Mouse (Mus musculus) right cerebral cortex, postnatal 14 days (tissue): ENCODE results near the gene Gimd1.

Experiments
- DNase-seq: peaks from one replicate; pipeline ENCODE4 v3.0.0; 2022

Gimd1 gene

GRCm38 (mm10) chr3:132629601-132630239, at the start of gene Gimd1:
TSS of gene Gimd1 (plus strand) at chr3:132629820.
- DNase-seq = no peak

DNA sequence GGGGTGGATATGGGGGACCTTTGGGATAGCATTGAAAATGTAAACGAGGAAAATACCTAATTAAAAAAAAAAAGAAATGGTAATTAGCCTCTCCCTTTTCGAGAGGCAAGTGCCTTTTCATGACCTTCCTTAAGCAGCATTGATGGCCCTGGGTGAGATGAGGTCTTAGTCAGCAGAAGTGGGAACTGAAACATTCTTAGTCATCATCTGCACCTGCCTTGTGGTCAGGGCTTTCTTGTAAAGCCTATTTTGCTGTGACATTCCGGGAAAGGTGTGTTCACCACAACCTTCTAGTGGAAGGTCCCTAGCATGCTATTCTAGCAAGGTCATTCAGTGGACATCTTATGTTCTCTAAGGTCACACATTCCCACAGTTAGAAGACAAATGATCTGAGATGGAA, 48.4 kb upstream of the Gimd1 start:
- DNase-seq = no peak

DNA sequence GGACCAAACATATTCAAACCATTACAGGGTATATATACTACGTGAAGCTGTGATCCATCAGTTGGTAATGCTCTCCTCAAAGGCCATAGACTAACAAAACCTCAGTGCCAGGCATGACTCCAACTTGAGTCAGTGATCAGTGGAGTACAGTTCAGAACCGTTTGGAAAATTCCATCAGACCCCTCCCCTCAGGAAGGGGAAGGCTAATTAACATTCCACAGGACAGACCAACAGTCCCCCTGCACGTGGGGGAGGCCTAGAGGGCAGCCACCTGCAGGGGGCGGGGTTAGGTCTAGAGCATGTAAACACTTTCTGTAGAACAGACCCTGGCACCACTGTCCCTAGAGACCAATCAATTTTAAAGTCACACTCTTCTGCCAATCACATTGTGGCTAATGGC, 47.3 kb upstream of the Gimd1 start:
- no peak for DNase-seq

DNA sequence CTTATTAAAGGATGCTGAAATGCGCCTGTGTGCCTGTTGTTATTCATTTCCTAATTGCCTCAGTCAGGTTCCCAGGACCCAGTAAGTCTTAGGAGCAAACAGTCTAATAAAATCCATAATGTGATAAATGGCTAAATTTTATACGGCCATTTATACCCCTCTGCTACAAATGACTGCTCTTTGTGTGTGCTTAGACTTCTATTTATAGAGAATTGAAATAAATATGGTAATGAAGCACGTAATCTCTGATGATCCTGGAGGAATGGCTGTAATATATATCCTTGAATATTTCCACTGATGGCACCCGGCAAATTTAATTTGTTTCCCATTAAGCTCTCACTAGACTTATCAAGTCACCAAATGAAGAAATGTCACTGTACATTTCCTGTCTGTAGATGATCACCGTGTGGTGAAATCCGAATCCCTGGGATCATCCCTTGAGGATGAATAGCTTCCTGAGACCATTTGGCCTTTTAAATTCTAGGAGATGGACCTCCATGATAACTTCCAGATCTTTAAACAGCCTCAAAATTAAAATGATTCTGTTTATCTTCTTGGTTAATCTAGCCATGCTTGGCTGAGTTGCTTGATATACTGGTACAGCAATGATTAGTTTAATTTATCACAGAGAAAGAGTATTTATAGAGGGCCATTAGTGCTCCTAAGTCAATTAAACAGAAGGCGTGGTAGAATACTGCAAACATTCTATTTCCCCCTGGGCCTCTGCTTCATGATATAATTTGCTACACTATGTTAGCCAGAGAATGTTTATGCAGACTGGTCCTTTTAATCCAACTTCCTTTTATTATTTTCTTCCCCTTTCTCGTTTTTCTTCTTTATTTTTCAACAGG, 44.3 kb upstream of the Gimd1 start:
- no peak for DNase-seq

GRCm38 (mm10) chr3:132588146-132588545, 41.5 kb upstream of the Gimd1 start:
- DNase-seq = no peak

DNA sequence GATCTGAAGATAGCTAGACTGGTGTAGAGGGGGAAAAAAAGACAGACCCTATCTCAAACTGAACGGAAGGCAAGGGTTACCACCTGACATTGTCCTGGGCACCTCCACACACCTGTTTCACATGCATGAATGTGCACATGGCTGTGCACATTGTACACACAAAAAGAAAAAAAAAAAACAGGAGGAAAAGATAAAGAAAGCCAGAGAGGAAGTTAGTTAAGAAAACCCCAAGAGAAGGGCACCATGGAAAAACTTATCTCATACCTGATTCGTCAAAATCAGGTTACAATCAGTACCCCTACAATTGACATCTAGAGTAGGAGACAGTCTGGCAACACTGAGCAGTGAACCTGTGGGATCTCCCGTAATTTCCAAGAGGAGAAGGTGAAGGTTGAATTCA, 39.6 kb upstream of the Gimd1 start:
- DNase-seq = no peak

DNA sequence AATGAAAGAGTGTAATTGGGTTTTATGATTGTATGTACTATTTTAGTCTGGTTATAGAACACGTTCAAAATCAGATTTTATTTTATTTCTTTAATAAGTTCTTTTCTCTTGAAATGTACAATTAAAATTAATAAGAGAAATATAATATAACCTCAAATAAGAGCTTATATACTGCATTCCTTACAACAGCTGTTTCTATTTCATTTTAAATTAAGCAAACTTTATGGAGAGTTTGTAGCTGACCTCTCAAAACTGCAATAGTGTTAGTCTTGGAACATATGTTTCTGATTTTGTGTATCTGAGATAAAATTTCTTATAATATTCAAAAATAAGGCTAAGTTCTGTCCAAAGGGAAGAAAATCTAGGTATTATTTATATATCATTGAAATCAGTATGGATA, 39.0 kb upstream of the Gimd1 start:
- DNase-seq = no peak

DNA sequence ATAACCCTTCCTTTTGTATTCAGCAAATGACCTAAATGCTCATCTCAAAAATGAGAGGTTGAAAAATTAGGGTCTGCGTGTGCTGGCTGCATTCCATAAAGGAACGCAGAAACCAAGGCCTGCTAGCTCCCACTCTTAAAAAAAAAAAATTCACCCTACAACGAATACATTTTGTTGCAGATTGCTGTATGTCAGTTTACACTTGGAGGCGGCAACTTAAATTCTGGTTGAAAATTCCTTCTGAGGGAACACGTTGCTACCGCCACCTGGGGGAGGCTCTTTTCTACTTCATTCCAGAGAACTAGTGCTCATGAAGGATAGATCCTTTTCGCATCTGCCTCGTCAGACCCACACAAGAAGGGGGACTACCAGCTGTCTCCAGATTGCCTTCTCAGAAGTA, 879 bp upstream of the Gimd1 start:
- peak; percentile 34 for DNase-seq

GRCm38 (mm10) chr3:132633261-132633660, 3.6 kb downstream of the Gimd1 start:
- DNase-seq = no peak

GRCm38 (mm10) chr3:132637080-132637479, 7.5 kb downstream of the Gimd1 start:
- no peak for DNase-seq

DNA sequence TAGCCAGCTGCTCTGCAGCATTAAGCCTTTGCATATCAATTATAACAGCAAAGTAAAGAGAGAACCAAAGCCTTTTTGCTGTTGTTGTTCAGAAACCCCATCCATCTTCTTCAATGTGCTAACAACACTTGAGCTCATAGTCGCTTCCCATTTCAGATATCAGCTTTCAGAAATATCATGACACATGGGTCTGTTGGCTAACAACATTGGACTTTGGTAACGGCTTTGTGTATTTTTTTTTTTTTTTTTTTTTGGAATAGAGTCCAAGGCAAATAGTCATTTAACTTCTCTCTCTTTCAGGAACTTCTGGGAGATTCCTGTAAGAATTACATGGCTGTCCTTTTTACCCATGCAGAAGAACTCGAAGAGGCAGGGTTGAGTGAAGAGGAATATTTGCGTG, 14.5 kb downstream of the Gimd1 start:
- no peak for DNase-seq

- DNase-seq = no peak
Measured at GRCm38 (mm10) chr3:132646814-132647213, 17.2 kb downstream of the Gimd1 start.

- DNase-seq = no peak
Measured at GRCm38 (mm10) chr3:132649368-132649767, 19.7 kb downstream of the Gimd1 start.

- no peak for DNase-seq
Measured at GRCm38 (mm10) chr3:132650191-132650590, 20.6 kb downstream of the Gimd1 start.

DNA sequence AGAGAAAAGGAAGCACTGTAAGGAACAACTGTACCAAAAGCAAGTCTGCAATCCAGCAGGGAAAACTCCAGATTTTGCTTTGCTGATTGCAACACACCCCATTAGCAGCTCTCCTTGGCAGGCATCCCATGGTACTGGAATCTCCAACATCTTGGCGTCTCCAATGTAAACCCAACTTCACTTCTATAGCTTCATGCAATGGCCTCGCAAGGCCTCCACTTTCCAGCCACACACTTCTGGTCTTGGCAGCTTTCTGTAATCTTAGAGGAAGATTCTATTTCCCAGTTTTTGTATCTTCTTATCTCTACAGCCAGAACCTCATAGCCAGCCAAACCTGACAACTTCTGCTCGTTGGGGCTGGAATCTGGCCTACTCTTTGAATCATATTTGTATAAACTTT, 22.2 kb downstream of the Gimd1 start:
- DNase-seq = peak; percentile 9

DNA sequence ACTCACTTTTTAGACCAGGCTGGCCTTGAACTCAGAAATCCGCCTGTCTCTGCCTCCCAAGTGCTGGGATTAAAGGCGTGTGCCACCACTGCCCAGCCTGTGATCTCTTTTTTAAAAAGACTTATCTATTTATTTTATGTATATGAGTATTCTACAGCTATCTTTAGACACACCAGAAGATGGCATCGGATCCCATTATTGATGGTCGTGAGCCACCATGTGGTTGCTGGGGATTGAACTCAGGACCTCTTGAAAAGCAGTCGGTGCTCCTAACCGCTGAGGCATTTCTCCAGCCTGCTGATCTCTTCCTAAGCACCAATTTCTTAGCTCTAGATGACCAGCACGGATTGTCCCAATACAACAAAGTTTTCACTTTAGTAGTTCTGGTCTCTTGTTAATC, 24.3 kb downstream of the Gimd1 start:
- no peak for DNase-seq

DNA sequence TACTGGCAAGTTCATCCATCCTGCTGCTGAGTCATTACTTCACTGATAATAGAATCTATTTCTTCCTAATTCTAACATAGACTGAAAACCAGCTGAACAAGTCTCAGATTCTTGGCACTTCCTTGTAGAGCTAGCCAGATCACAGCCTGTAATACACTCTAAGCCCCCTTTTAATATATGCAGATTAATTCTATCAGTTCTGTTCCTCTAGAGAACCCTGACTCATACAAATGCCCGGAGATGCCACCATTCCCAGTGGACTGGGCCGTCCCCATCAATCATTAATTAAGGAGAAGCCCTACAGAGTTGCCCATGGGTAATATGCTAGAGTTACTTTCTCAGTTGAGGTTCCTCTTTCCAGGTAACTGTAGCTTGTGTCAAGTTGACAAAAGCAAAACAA, 26.3 kb downstream of the Gimd1 start:
- DNase-seq = no peak

DNA sequence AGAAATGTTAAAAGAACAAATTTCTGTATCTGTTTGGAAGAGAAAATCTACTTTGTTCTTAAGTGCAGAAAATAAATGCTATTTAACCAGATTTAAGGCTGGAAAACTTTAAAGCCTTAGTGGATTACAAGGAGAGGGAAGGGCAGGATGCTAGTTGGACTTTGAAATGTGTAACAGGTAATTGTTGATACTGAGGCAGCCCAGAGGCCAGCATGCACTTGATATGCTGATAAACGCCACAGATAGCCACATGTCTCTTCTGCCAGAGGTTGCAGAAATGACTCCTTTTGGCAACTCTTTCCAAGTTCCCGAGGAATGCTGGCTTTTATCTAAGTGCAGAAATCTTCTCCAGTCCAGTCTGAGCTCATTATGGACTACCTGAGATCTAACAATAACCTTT, 47.9 kb downstream of the Gimd1 start:
- DNase-seq = no peak

GRCm38 (mm10) chr3:132683447-132684230, 54.0 kb downstream of the Gimd1 start, which contains the start of gene Tbck:
TSS of gene Tbck (plus strand) at chr3:132684144.
- DNase-seq = peak; percentile 93

DNA sequence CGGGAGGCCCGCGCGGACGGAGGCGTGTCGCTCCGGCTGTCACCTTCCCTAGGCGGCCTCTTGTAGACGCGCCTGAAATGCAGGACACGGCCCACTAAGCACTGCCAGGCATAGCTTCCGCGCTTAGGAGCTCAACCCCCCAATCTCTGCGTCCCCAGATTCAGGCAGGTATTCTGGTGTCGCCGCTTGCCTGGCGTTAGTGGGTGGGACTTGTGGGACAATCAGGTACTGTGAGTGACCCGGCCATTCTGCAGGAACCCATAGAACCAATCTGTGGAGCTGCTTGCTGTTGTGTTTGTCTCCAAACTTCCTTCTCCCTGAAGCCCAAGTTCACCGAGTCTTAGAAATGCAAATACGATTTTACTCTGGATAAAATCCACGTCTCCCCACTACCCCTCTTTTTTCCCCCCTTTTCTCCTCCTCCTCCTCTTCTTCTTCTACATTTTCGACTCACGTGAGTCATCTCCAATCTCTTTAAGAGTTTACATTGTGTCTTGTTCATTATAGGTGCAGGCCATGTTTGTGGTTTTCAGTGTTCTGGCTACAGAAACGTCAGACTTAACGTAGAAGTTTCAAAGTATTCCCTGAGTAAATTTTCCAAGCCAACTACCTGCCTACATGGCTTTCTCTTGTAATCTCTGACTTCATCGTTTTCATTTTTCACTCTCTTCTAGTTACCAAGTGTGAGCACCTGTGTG, 54.8 kb downstream of the Gimd1 start, which contains the start of gene Aimp1:
Gene Aimp1, minus strand, starts transcription at position 140 of the 698 bp plus-strand sequence.
- no peak for DNase-seq
